Mouse (Mus musculus) forebrain, embryonic 10.5 days (tissue): ENCODE measurements at regions not wholly inside any gene's neighbourhood (a gene's known extent, or its start where the extent isn't known, plus 50 kb on each side); places are given as distances from the start of the nearest gene placed in this dataset.

ENCODE experiments used
- DNase-seq: peaks from one replicate; pipeline ENCODE4 v3.0.0-alpha.2; 2017; ENCODE audit warnings: low spot score; ENCODE audit errors: extremely low spot score
- H3K27ac ChIP-seq: fragments of 300-500 bp; sonication (generic); 2 replicates; pipeline ENCODE4 v1.5.1; 2016; ENCODE audit warnings: mild to moderate bottlenecking
- H3K27me3 ChIP-seq: fragments of 300-500 bp; sonication (generic); 2 replicates; pipeline ENCODE4 v1.6.1; 2016; ENCODE audit warnings: mild to moderate bottlenecking; ENCODE audit not compliant: poor library complexity, severe bottlenecking
- H3K36me3 ChIP-seq: fragments of 300-500 bp; sonication (generic); replicated peaks from 2 replicates; pipeline ENCODE4 v1.6.1; 2016; ENCODE audit warnings: mild to moderate bottlenecking, moderate library complexity
- H3K4me1 ChIP-seq: fragments of 300-500 bp; sonication (generic); 2 replicates; pipeline ENCODE4 v1.6.1; 2016
- H3K4me3 ChIP-seq: fragments of 300-500 bp; sonication (generic); 2 replicates; pipeline ENCODE4 v1.5.1; 2016; ENCODE audit warnings: mild to moderate bottlenecking, moderate library complexity
- H3K9me3 ChIP-seq: fragments of 300-500 bp; sonication (generic); 2 replicates; pipeline ENCODE4 v1.6.1; 2016; ENCODE audit warnings: mild to moderate bottlenecking, moderate library complexity
- WGBS: fragments of 180-500 bp; shearing (Covaris S2); methylation state at CpG from one replicate; pipeline ENCODE4 v1.1.7; 2016; 5-methylcytosine and 5-hydroxymethylcytosine counted together

GRCm38 (mm10) chr1:78050231-78050630, 146.7 kb downstream of the Pax3 start:
- WGBS = 91% methylated on average over 3 of the region's 3 CpGs

GRCm38 (mm10) chr1:78032336-78032735, 164.6 kb downstream of the Pax3 start:
- WGBS = 90% methylated on average over 2 of the region's 2 CpGs
- no peak for DNase-seq

More at GRCm38 (mm10) chr1:78050231-78050630, 146.7 kb downstream of the Pax3 start:
- H3K4me1 ChIP-seq = peaks cover 4% of the 10 kb centered on the region; the same call in 1 of the 2 replicates
- DNase-seq = no peak
- no peak overlapping the region for H3K27ac ChIP-seq
- H3K9me3 ChIP-seq = no peaks in the 10 kb centered on the region
- no peaks in the 10 kb centered on the region for H3K36me3 ChIP-seq
- no peaks in the 10 kb centered on the region for H3K27me3 ChIP-seq
- no peak overlapping the region for H3K4me3 ChIP-seq

GRCm38 (mm10) chr1:78021766-78022165, 175.2 kb downstream of the Pax3 start:
- 87% methylated on average over 6 of the region's 6 CpGs for WGBS
- Histone ChIP-seq H3K27me3 (peaks cover 22% of the 10 kb centered on the region; the same call in 1 of the 2 replicates), H3K27ac (peak overlapping the region; percentile 40; the same call in 1 of the 2 replicates), H3K9me3 (no peaks in the 10 kb centered on the region), H3K36me3 (no peaks in the 10 kb centered on the region), H3K4me3 (no peak overlapping the region), H3K4me1 (peaks cover 15% of the 10 kb centered on the region)
- no peak for DNase-seq

More at GRCm38 (mm10) chr1:78032336-78032735, 164.6 kb downstream of the Pax3 start:
- H3K27me3 ChIP-seq = no peaks in the 10 kb centered on the region
- H3K4me3 ChIP-seq = no peak overlapping the region
- H3K4me1 ChIP-seq = no peaks in the 10 kb centered on the region
- H3K27ac ChIP-seq = no peak overlapping the region
- H3K36me3 ChIP-seq = no peaks in the 10 kb centered on the region
- no peaks in the 10 kb centered on the region for H3K9me3 ChIP-seq

GRCm38 (mm10) chr1:78021014-78021413, 175.9 kb downstream of the Pax3 start:
- WGBS = 85% methylated on average over 6 of the region's 6 CpGs
- DNase-seq = no peak
- H3K4me1 ChIP-seq = peaks cover 20% of the 10 kb centered on the region

GRCm38 (mm10) chr1:78017949-78018617, 178.9 kb downstream of the Pax3 start:
- no peak for DNase-seq
- H3K27me3 ChIP-seq = peaks cover 28% of the 10 kb centered on the region
- no peak overlapping the region for H3K4me3 ChIP-seq
- H3K27ac ChIP-seq = no peak overlapping the region
- 87% methylated on average over 6 of the region's 6 CpGs for WGBS
- peaks cover 26% of the 10 kb centered on the region for H3K4me1 ChIP-seq
- H3K9me3 ChIP-seq = no peaks in the 10 kb centered on the region
- no peaks in the 10 kb centered on the region for H3K36me3 ChIP-seq

More at GRCm38 (mm10) chr1:78021014-78021413, 175.9 kb downstream of the Pax3 start:
- peaks cover 22% of the 10 kb centered on the region; the same call in 1 of the 2 replicates for H3K27me3 ChIP-seq
- no peaks in the 10 kb centered on the region for H3K9me3 ChIP-seq
- no peaks in the 10 kb centered on the region for H3K36me3 ChIP-seq
- no peak overlapping the region for H3K4me3 ChIP-seq
- no peak overlapping the region for H3K27ac ChIP-seq

GRCm38 (mm10) chr1:78016541-78017267, 180.2 kb downstream of the Pax3 start:
- Histone ChIP-seq H3K4me3 (no peak overlapping the region), H3K27ac (peak overlapping the region; percentile 13; the same call in 1 of the 2 replicates), H3K9me3 (no peaks in the 10 kb centered on the region), H3K27me3 (peaks cover 30% of the 10 kb centered on the region), H3K4me1 (peaks cover 16% of the 10 kb centered on the region), H3K36me3 (no peaks in the 10 kb centered on the region)
- peak; percentile 13 for DNase-seq
- 54% methylated on average over 18 of the region's 18 CpGs for WGBS

GRCm38 (mm10) chr1:78015999-78016398, 180.9 kb downstream of the Pax3 start:
- DNase-seq = peak; percentile 7

GRCm38 (mm10) chr1:78013396-78013795, 183.5 kb downstream of the Pax3 start:
- no peak for DNase-seq
- 15% methylated on average over 3 of the region's 3 CpGs for WGBS
- H3K36me3 ChIP-seq = no peaks in the 10 kb centered on the region

More at GRCm38 (mm10) chr1:78015999-78016398, 180.9 kb downstream of the Pax3 start:
- Histone ChIP-seq H3K27ac (no peak overlapping the region), H3K4me1 (peaks cover 15% of the 10 kb centered on the region), H3K27me3 (peaks cover 37% of the 10 kb centered on the region), H3K36me3 (no peaks in the 10 kb centered on the region), H3K4me3 (no peak overlapping the region), H3K9me3 (no peaks in the 10 kb centered on the region)
- 63% methylated on average over 3 of the region's 3 CpGs for WGBS

GRCm38 (mm10) chr1:78008811-78009410, 188.0 kb downstream of the Pax3 start:
- 43% methylated on average over 16 of the region's 16 CpGs for WGBS
- Histone ChIP-seq H3K9me3 (no peaks in the 10 kb centered on the region), H3K27me3 (peaks cover 64% of the 10 kb centered on the region), H3K36me3 (no peaks in the 10 kb centered on the region), H3K4me1 (peaks cover 13% of the 10 kb centered on the region), H3K27ac (no peak overlapping the region), H3K4me3 (no peak overlapping the region)
- DNase-seq = peak; percentile 41

More at GRCm38 (mm10) chr1:78013396-78013795, 183.5 kb downstream of the Pax3 start:
- peaks cover 59% of the 10 kb centered on the region for H3K27me3 ChIP-seq
- H3K4me3 ChIP-seq = no peak overlapping the region
- no peak overlapping the region for H3K27ac ChIP-seq
- no peaks in the 10 kb centered on the region for H3K9me3 ChIP-seq
- peaks cover 19% of the 10 kb centered on the region for H3K4me1 ChIP-seq

GRCm38 (mm10) chr1:78004376-78004775, 192.6 kb downstream of the Pax3 start:
- Histone ChIP-seq H3K27ac (no peak overlapping the region), H3K4me1 (peaks cover 7% of the 10 kb centered on the region; the same call in 1 of the 2 replicates), H3K9me3 (no peaks in the 10 kb centered on the region), H3K4me3 (no peak overlapping the region), H3K27me3 (peaks cover 30% of the 10 kb centered on the region), H3K36me3 (no peaks in the 10 kb centered on the region)
- DNase-seq = no peak
- 88% methylated on average over 3 of the region's 3 CpGs for WGBS

- no peak for DNase-seq
- Histone ChIP-seq H3K27ac (no peak overlapping the region), H3K27me3 (no peaks in the 10 kb centered on the region), H3K36me3 (no peaks in the 10 kb centered on the region), H3K4me3 (no peak overlapping the region), H3K9me3 (no peaks in the 10 kb centered on the region), H3K4me1 (no peaks in the 10 kb centered on the region)
- 90% methylated on average over 3 of the region's 3 CpGs for WGBS
Measured at GRCm38 (mm10) chr1:77998727-77999126, 198.2 kb downstream of the Pax3 start.

GRCm38 (mm10) chr1:77981528-77981927, 215.4 kb downstream of the Pax3 start:
- no peak overlapping the region for H3K27ac ChIP-seq
- no peak for DNase-seq
- no peaks in the 10 kb centered on the region for H3K4me1 ChIP-seq

More at GRCm38 (mm10) chr1:77981528-77981927, 215.4 kb downstream of the Pax3 start:
- Histone ChIP-seq H3K4me3 (no peak overlapping the region), H3K27me3 (peaks cover 77% of the 10 kb centered on the region), H3K36me3 (no peaks in the 10 kb centered on the region), H3K9me3 (no peaks in the 10 kb centered on the region)
- 71% methylated on average over 4 of the region's 4 CpGs for WGBS
